Mouse (Mus musculus) heart, adult 2 months (tissue): ENCODE data around the gene Tbc1d1. TPM values are rescaled to one million over a fixed set of nuclear protein-coding genes. Genes with fewer than 3 reads are reported as not detected.

ENCODE experiments used
- DNase-seq, 2 experiments: peaks; one replicate each; pipeline ENCODE4 v3.0.0; 2021
- H3K27ac ChIP-seq: fragments of 200-600 bp; 2 replicates; pipeline ENCODE4 v1.8.1; 2022
- H3K27me3 ChIP-seq: fragments of 200-500 bp; 2 replicates; pipeline ENCODE4 v1.6.1; 2012; ENCODE audit warnings: mild to moderate bottlenecking, low read length, inconsistent platforms, mixed read lengths; ENCODE audit not compliant: control insufficient read depth, insufficient read depth
- H3K36me3 ChIP-seq: fragments of 200-500 bp; 2 replicates; pipeline ENCODE4 v1.6.1; 2012; ENCODE audit warnings: low read length, inconsistent platforms; ENCODE audit not compliant: control insufficient read depth, insufficient read depth
- H3K4me1 ChIP-seq: fragments of 200-500 bp; 2 replicates; pipeline ENCODE4 v1.6.1; 2011; ENCODE audit warnings: low read length; ENCODE audit not compliant: control insufficient read depth, insufficient read depth
- H3K4me3 ChIP-seq: fragments of 200-600 bp; 2 replicates; pipeline ENCODE4 v1.8.1; 2022
- H3K79me2 ChIP-seq: fragments of 200-500 bp; replicated peaks from 2 replicates; pipeline ENCODE4 v1.6.1; 2012; ENCODE audit warnings: mild to moderate bottlenecking, inconsistent platforms, low read length, moderate library complexity, mixed read lengths; ENCODE audit not compliant: control insufficient read depth, insufficient read depth
- H3K9ac ChIP-seq: fragments of 200-500 bp; 2 replicates; pipeline ENCODE4 v1.6.1; 2012; ENCODE audit warnings: low read depth, mild to moderate bottlenecking, control low read depth, inconsistent platforms, low read length, mixed read lengths
- CTCF ChIP-seq: fragments of 200-600 bp; IDR thresholded peaks from 2 replicates; pipeline ENCODE4 v1.8.1; 2022; ENCODE audit warnings: antibody characterized with exemption, mild to moderate bottlenecking, moderate library complexity
- EP300 ChIP-seq: fragments of 200-500 bp; IDR thresholded peaks from 2 replicates; pipeline ENCODE4 v1.6.1; 2011; ENCODE audit warnings: low read depth, low read length, control low read depth; ENCODE audit not compliant: insufficient read depth
- POLR2A ChIP-seq: fragments of 200-500 bp; IDR thresholded peaks from 2 replicates; pipeline ENCODE4 v1.6.1; 2011; ENCODE audit warnings: mild to moderate bottlenecking, low read depth, low read length, control low read depth; ENCODE audit not compliant: insufficient read depth
- WGBS: fragments of 180-500 bp; shearing (Covaris S2); methylation state at CpG from one replicate; pipeline ENCODE4 v1.1.7; 2018; 5-methylcytosine and 5-hydroxymethylcytosine counted together
- intact Hi-C: fragments of 180-260 bp; cut with DNase I; formaldehyde crosslinking; loops from one replicate; pipeline ENCODE4 v1.15.1; 2025
- polyA plus RNA-seq: library from polyadenylated mRNA; depleted of rRNA; stranded (reverse); fragments of >200 nt; gene quantifications from 2 replicates; pipeline ENCODE4 v1.2.3, GENCODE M21; 2012
- total RNA-seq, 2 experiments: library from RNA; stranded (reverse); gene quantifications; 2 replicates each; pipeline ENCODE4 v1.2.3; 2021

Tbc1d1 gene
- total and polyA plus RNA-seq, 3 experiments, result 13.2 to 22.1 (median 13.6) TPM

- WGBS, result 71% methylated on average over 5 of the region's 5 CpGs
- intact Hi-C loops, result no loop called here
- H3K9ac ChIP-seq, result no peak overlapping the region
- H3K27ac ChIP-seq, result no peak overlapping the region
- no peaks in the 10 kb centered on the region for H3K36me3 ChIP-seq
- DNase-seq, result no peak
- H3K27me3 ChIP-seq, result no peaks in the 10 kb centered on the region
- no peaks in the 10 kb centered on the region for H3K4me1 ChIP-seq
- H3K79me2 ChIP-seq, result no peaks in the 10 kb centered on the region
- no peak overlapping the region for H3K4me3 ChIP-seq
- TF ChIP-seq CTCF, result no peak
- no peak for TF ChIP-seq EP300
- TF ChIP-seq POLR2A, result no peak
These were observed 30.3 kb upstream of the Tbc1d1 start for GRCm38 (mm10) chr5:64125783-64126182.

- Histone ChIP-seq H3K4me1 (no peaks in the 10 kb centered on the region), H3K4me3 (no peak overlapping the region), H3K27me3 (no peaks in the 10 kb centered on the region), H3K27ac (no peak overlapping the region), H3K79me2 (no peaks in the 10 kb centered on the region), H3K36me3 (no peaks in the 10 kb centered on the region), H3K9ac (no peak overlapping the region)
- intact Hi-C loops, result no loop called here
- TF ChIP-seq POLR2A (no peak), CTCF (no peak), EP300 (no peak)
- WGBS, result 84% methylated on average over 5 of the region's 5 CpGs
- no peak for DNase-seq
These were observed 24.6 kb upstream of the Tbc1d1 start for GRCm38 (mm10) chr5:64131550-64131949.

- Histone ChIP-seq H3K4me3 (no peak overlapping the region), H3K36me3 (no peaks in the 10 kb centered on the region), H3K4me1 (no peaks in the 10 kb centered on the region), H3K9ac (no peak overlapping the region), H3K79me2 (no peaks in the 10 kb centered on the region), H3K27me3 (no peaks in the 10 kb centered on the region), H3K27ac (no peak overlapping the region)
- no peak for DNase-seq
- intact Hi-C loops, result no loop called here
- WGBS, result 84% methylated on average over 4 of the region's 4 CpGs
- no peak for TF ChIP-seq POLR2A
- TF ChIP-seq EP300, result no peak
- TF ChIP-seq CTCF, result no peak
These were observed 22.2 kb upstream of the Tbc1d1 start for GRCm38 (mm10) chr5:64133901-64134300.

GRCm38 (mm10) chr5:64136325-64136724 is 19.8 kb upstream of the Tbc1d1 start:
- Histone ChIP-seq H3K36me3 (no peaks in the 10 kb centered on the region), H3K27ac (no peak overlapping the region), H3K4me1 (no peaks in the 10 kb centered on the region), H3K4me3 (no peak overlapping the region), H3K79me2 (no peaks in the 10 kb centered on the region), H3K27me3 (no peaks in the 10 kb centered on the region), H3K9ac (no peak overlapping the region)
- intact Hi-C loops, result loop anchor here (2.0 kb wide), 1 partner anchor 138 kb away; no protein-coding TSS in a partner anchor
- no peak for DNase-seq
- WGBS, result 61% methylated on average over 5 of the region's 5 CpGs
- TF ChIP-seq CTCF, result peak; percentile 71
- no peak for TF ChIP-seq POLR2A

DNA sequence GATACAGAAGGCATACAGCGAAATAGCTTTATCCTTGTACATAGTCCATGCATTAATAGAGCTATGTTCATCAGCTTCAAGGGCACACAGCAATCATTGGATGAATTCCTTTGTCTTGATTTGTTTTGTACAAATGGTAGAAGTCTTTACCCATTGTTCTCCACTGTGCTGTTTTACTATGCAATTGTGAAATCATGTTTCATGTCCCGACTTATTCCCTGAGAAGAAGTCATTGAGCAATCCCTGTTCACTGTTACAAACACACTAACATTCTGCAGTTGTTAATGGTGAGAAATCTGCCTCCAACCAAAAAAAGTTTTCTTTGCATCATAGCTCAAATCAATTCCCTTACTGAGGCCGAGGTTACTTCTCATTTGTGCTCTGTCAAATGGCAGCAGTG is 15.9 kb upstream of the Tbc1d1 start:
- Histone ChIP-seq H3K4me3 (no peak overlapping the region), H3K27me3 (no peaks in the 10 kb centered on the region), H3K4me1 (no peaks in the 10 kb centered on the region), H3K36me3 (no peaks in the 10 kb centered on the region), H3K79me2 (no peaks in the 10 kb centered on the region), H3K9ac (no peak overlapping the region), H3K27ac (no peak overlapping the region)
- TF ChIP-seq POLR2A (no peak), CTCF (no peak), EP300 (no peak)
- intact Hi-C loops, result no loop called here
- no peak for DNase-seq
- WGBS, result 79% methylated on average over 3 of the region's 3 CpGs

DNA sequence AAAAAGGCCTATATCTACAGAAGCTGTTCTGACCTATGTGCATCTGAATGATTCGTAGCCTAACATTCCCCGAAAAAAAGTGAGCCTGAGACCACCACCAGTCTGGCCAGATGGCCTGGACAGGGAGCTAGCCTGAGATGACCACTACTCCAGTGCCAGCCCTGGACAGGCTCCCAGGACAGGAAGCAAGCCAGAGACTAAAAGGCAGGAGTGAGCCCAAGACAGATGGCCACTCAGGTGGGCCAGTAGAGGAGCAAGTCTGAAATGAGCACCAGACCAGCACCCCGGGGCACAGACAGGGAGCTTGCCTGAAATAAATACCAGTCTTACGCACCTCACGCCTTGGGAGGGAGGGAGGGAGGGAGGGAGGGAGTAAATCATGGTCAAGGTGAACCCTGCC is 11.8 kb upstream of the Tbc1d1 start:
- H3K27ac ChIP-seq, result no peak overlapping the region
- intact Hi-C loops, result no loop called here
- H3K27me3 ChIP-seq, result no peaks in the 10 kb centered on the region
- 80% methylated on average over 5 of the region's 5 CpGs for WGBS
- DNase-seq, result no peak
- H3K9ac ChIP-seq, result no peak overlapping the region
- H3K4me1 ChIP-seq, result no peaks in the 10 kb centered on the region
- H3K79me2 ChIP-seq, result no peaks in the 10 kb centered on the region
- no peak overlapping the region for H3K4me3 ChIP-seq
- H3K36me3 ChIP-seq, result no peaks in the 10 kb centered on the region
- no peak for TF ChIP-seq EP300
- no peak for TF ChIP-seq CTCF
- no peak for TF ChIP-seq POLR2A
